Mouse (Mus musculus) embryonic fibroblast, embryonic 13.5 days (primary cell): ENCODE measurements at regions not wholly inside any gene's neighbourhood (a gene's known extent, or its start where the extent isn't known, plus 50 kb on each side); places are given as distances from the start of the nearest gene placed in this dataset.

Experiments used
- CTCF ChIP-seq: IDR thresholded peaks from 2 replicates; pipeline ENCODE4 v1.5.1; 2011; ENCODE audit warnings: mild to moderate bottlenecking, control low read depth, low read length, moderate library complexity, borderline replicate concordance; ENCODE audit not compliant: insufficient read depth
- POLR2A ChIP-seq: IDR thresholded peaks from 2 replicates; pipeline ENCODE4 v1.6.1; 2011; ENCODE audit warnings: low read depth, mild to moderate bottlenecking, control low read depth, low read length, moderate library complexity

DNA sequence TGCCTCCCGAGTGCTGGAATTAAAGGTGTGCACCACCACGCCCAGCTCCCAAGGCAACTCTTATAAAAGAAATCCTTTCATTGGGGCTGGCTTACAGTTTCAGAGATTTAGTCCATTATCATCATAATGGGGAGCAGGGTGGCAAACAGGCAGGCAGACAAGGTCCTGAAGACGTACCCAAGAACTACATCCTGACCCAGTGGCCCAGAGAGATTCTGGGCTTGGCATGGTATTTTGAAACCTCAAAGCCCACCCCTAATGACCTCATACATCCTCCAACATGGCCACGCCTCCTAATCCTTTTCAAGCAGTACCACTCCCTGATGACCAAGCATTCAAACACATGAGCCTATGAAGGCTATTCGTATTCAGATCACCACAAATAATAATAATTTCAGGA is 98.2 kb upstream of the Rpl38 start:
- TF ChIP-seq POLR2A: no peak
- no peak for TF ChIP-seq CTCF
